Mouse (Mus musculus): ENCODE data around the gene Rab10. TPM values are rescaled to one million over a fixed set of nuclear protein-coding genes. Genes with fewer than 3 reads are reported as not detected.
"Not testable (repeated sequence)": the region's sequence is repeated elsewhere in the genome, so short reads cannot be mapped to it uniquely, and the experiment has no call there.

Rab10 gene
- polyA plus RNA-seq, 1 experiment from 2014 or later, result 58.4 TPM

DNA sequence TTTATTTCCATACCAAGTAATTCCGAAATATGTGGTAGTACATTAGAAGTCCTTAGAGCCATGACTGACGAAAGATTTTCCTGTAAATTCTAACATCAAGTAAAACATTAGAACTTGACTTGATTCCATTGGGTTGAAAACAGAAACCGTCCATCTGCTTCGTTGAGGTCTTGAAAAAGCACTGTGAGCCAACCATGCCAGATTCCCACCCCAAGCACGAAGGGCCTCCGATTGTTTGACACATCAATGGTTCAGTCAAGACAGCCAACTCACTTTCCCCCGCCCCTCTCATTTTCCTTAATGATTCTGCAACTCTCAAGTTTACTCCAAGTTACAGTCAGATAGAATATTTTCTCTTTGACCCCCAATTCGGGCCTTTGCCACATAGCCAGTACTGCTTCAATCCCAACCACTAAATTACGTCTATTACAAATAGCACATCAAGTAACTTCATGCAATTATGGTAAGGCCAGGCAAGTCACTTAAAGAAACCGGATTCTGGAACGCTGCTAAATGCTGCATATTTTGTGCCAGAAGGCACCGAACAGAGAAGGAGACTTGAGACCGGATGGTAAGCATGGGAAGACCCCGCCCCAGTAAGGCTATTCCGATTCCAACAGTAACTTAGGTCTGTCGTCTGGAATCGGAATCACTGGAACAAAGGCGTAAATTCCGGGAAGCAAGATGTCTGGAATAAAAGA lies 1.1 kb downstream of the Rab10 start:
- peaks cover 11% of the 10 kb centered on the region; the same call in 1 of the 2 replicates for H3K4me1 ChIP-seq (ENCODE audit: insufficient read depth, low read depth, low read length)
- H3K36me3 ChIP-seq (ENCODE audit: insufficient read depth, low read length), result no peaks in the 10 kb centered on the region
- no peaks in the 10 kb centered on the region for H3K9me3 ChIP-seq (ENCODE audit: low read length)
- peak overlapping the region; percentile 83 for H3K4me3 ChIP-seq (ENCODE audit: low read depth, low read length)
- peak overlapping the region; percentile 60 for H3K4me2 ChIP-seq (replicated peaks; ENCODE audit: low read depth, low read length)
- DNase-seq (ENCODE audit: low spot score) (peak; percentile 43), ATAC-seq (no peak)
- no peak for TF ChIP-seq EP300 (IDR thresholded peaks at IDR 0.05)
- no peak for TF ChIP-seq CTCF (IDR thresholded peaks at IDR 0.05)
- H3K27ac ChIP-seq (ENCODE audit: low read length), result peak overlapping the region; percentile 99
- WGBS, result 1% methylated on average over 19 of the region's 19 CpGs
- peak overlapping the region; percentile 83 for H3K9ac ChIP-seq (replicated peaks; ENCODE audit: low read depth)
- H3K27me3 ChIP-seq (replicated peaks; ENCODE audit: insufficient read depth, low read length), result no peaks in the 10 kb centered on the region

- Histone ChIP-seq H3K36me3 (ENCODE audit: insufficient read depth, low read length) (no peaks in the 10 kb centered on the region), H3K4me1 (ENCODE audit: insufficient read depth, low read depth, low read length) (peaks cover 11% of the 10 kb centered on the region; the same call in 1 of the 2 replicates), H3K27ac (ENCODE audit: low read length) (no peak overlapping the region), H3K27me3 (replicated peaks; ENCODE audit: insufficient read depth, low read length) (no peaks in the 10 kb centered on the region), H3K4me3 (ENCODE audit: low read depth, low read length) (peak overlapping the region; percentile 83), H3K9me3 (ENCODE audit: low read length) (no peaks in the 10 kb centered on the region), H3K9ac (replicated peaks; ENCODE audit: low read depth) (peak overlapping the region; percentile 16), H3K4me2 (replicated peaks; ENCODE audit: low read depth, low read length) (peak overlapping the region; percentile 60)
- ATAC-seq (no peak), DNase-seq (ENCODE audit: low spot score) (no peak)
- WGBS, result 14% methylated on average over 6 of the region's 6 CpGs
- no peak for TF ChIP-seq CTCF (IDR thresholded peaks at IDR 0.05)
- TF ChIP-seq EP300 (IDR thresholded peaks at IDR 0.05), result no peak
These were observed 2.2 kb downstream of the Rab10 start for GRCm38 (mm10) chr12:3307587-3307986.

DNA sequence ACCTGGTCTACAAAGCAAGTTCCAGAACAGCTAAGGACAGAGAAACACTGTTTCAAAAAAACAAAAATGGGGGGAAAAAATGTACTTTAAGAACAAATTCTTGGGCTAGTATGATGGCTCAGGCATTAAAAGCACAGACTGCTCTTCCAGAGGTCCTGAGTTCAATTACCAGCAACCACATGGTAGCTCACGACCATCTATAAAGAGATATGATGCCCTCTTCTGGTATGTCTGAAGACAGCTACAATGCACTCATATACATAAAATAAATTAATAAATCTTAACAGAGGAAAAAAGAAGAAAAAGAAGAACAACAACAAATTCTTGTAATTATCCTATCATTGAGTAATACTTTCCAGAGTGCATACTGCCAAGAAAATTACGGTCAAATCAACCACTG lies 4.5 kb downstream of the Rab10 start:
- no peak overlapping the region for H3K9ac ChIP-seq (replicated peaks; ENCODE audit: low read depth)
- no peak overlapping the region for H3K4me2 ChIP-seq (replicated peaks; ENCODE audit: low read depth, low read length)
- 69% methylated on average over 2 of the region's 2 CpGs for WGBS

DNA sequence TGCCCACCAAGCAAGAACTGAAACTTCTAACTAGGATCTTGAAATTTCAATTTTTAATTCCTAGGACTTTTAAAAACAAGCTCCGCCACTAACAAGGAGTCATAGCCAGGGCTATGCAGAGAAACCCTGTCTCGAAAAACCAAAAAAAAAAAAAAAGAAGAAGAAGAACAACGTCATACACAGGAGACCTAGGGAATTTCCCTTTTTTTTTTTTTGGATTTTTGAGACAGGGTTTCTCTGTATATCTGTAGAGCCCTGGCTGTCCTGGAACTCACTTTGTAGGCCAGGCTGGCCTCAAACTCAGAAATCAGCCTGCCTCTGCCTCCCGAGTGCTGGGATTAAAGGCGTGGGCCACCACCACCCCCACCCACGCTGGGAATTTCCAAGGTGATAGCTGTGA lies 12.1 kb downstream of the Rab10 start:
- 86% methylated on average over 6 of the region's 6 CpGs for WGBS
- H3K9me3 ChIP-seq (ENCODE audit: low read length), result not testable (repeated sequence)

More for the DNA sequence above, 4.5 kb downstream of the Rab10 start:
- TF ChIP-seq EP300 (IDR thresholded peaks at IDR 0.05) (no peak), CTCF (IDR thresholded peaks at IDR 0.05) (peak; percentile 14; the same call in 1 of the 2 replicates)
- Histone ChIP-seq H3K4me1 (ENCODE audit: insufficient read depth, low read depth, low read length) (peaks cover 7% of the 10 kb centered on the region; the same call in 1 of the 2 replicates), H3K27ac (ENCODE audit: low read length) (no peak overlapping the region), H3K27me3 (replicated peaks; ENCODE audit: insufficient read depth, low read length) (no peaks in the 10 kb centered on the region), H3K4me3 (ENCODE audit: low read depth, low read length) (no peak overlapping the region), H3K9me3 (ENCODE audit: low read length) (no peaks in the 10 kb centered on the region), H3K36me3 (ENCODE audit: insufficient read depth, low read length) (no peaks in the 10 kb centered on the region)
- ATAC-seq (no peak), DNase-seq (ENCODE audit: low spot score) (peak; percentile 27)

GRCm38 (mm10) chr12:3296056-3296455 lies 13.7 kb downstream of the Rab10 start:
- DNase-seq (ENCODE audit: low spot score) (no peak), ATAC-seq (no peak)
- Histone ChIP-seq H3K4me1 (ENCODE audit: insufficient read depth, low read depth, low read length) (no peaks in the 10 kb centered on the region), H3K4me3 (ENCODE audit: low read depth, low read length) (no peak overlapping the region), H3K9ac (replicated peaks; ENCODE audit: low read depth) (no peak overlapping the region), H3K27me3 (replicated peaks; ENCODE audit: insufficient read depth, low read length) (no peaks in the 10 kb centered on the region), H3K36me3 (ENCODE audit: insufficient read depth, low read length) (no peaks in the 10 kb centered on the region), H3K4me2 (replicated peaks; ENCODE audit: low read depth, low read length) (no peak overlapping the region), H3K27ac (ENCODE audit: low read length) (no peak overlapping the region), H3K9me3 (ENCODE audit: low read length) (no peaks in the 10 kb centered on the region)
- 79% methylated on average over 2 of the region's 2 CpGs for WGBS
- no peak for TF ChIP-seq CTCF (IDR thresholded peaks at IDR 0.05)
- no peak for TF ChIP-seq EP300 (IDR thresholded peaks at IDR 0.05)

More for the DNA sequence above, 12.1 kb downstream of the Rab10 start:
- not testable (repeated sequence) for H3K9ac ChIP-seq (replicated peaks; ENCODE audit: low read depth); H3K4me3 ChIP-seq (ENCODE audit: low read depth, low read length); H3K4me2 ChIP-seq (replicated peaks; ENCODE audit: low read depth, low read length); H3K4me1 ChIP-seq (ENCODE audit: insufficient read depth, low read depth, low read length); H3K27ac ChIP-seq (ENCODE audit: low read length); DNase-seq (ENCODE audit: low spot score); H3K27me3 ChIP-seq (replicated peaks; ENCODE audit: insufficient read depth, low read length); ATAC-seq; H3K36me3 ChIP-seq (ENCODE audit: insufficient read depth, low read length)

- no peak overlapping the region for H3K4me2 ChIP-seq (replicated peaks; ENCODE audit: low read depth, low read length)
- H3K4me3 ChIP-seq (ENCODE audit: low read depth, low read length), result no peak overlapping the region
- no peak overlapping the region for H3K9ac ChIP-seq (replicated peaks; ENCODE audit: low read depth)
- H3K36me3 ChIP-seq (ENCODE audit: insufficient read depth, low read length), result no peaks in the 10 kb centered on the region
- no peak for TF ChIP-seq CTCF (IDR thresholded peaks at IDR 0.05)
- no peak for TF ChIP-seq EP300 (IDR thresholded peaks at IDR 0.05)
- DNase-seq (ENCODE audit: low spot score) (no peak), ATAC-seq (no peak)
- H3K27ac ChIP-seq (ENCODE audit: low read length), result no peak overlapping the region
- H3K4me1 ChIP-seq (ENCODE audit: insufficient read depth, low read depth, low read length), result no peaks in the 10 kb centered on the region
- H3K27me3 ChIP-seq (replicated peaks; ENCODE audit: insufficient read depth, low read length), result no peaks in the 10 kb centered on the region
- 87% methylated on average over 1 of the region's 1 CpGs for WGBS
- H3K9me3 ChIP-seq (ENCODE audit: low read length), result no peaks in the 10 kb centered on the region
These were observed 17.9 kb downstream of the Rab10 start for GRCm38 (mm10) chr12:3291849-3292248.

Data from lung, postnatal 0 days (tissue).